Mouse (Mus musculus) thymus, postnatal 25 days (tissue): ENCODE results near the gene Tfg.

ENCODE experiments used
- DNase-seq: peaks from one replicate; pipeline ENCODE4 v3.0.0; 2022

Tfg gene

GRCm38 (mm10) chr16:56717224-56718200, at the start of gene Tfg:
Tfg (minus strand) TSS chr16:56717450.
- DNase-seq: peak; percentile 97

GRCm38 (mm10) chr16:56729060-56729459, 11.8 kb upstream of the Tfg start:
- no peak for DNase-seq

GRCm38 (mm10) chr16:56724927-56725326, 7.7 kb upstream of the Tfg start:
- DNase-seq: no peak

- no peak for DNase-seq
These were observed 5.1 kb upstream of the Tfg start for GRCm38 (mm10) chr16:56722357-56722756.

- no peak for DNase-seq
These were observed 1.8 kb upstream of the Tfg start for GRCm38 (mm10) chr16:56719031-56719430.

- DNase-seq: no peak
These were observed 582 bp downstream of the Tfg start for GRCm38 (mm10) chr16:56716557-56717179.

GRCm38 (mm10) chr16:56715608-56716007, 1.6 kb downstream of the Tfg start:
- DNase-seq: no peak

- DNase-seq: no peak
These were observed 7.2 kb downstream of the Tfg start for GRCm38 (mm10) chr16:56710071-56710470.

GRCm38 (mm10) chr16:56705731-56706130, 11.5 kb downstream of the Tfg start:
- DNase-seq: no peak

- DNase-seq: no peak
These were observed 16.4 kb downstream of the Tfg start for GRCm38 (mm10) chr16:56700898-56701297.

- no peak for DNase-seq
These were observed 20.8 kb downstream of the Tfg start for GRCm38 (mm10) chr16:56696448-56696847.

- no peak for DNase-seq
These were observed 26.5 kb downstream of the Tfg start for GRCm38 (mm10) chr16:56690715-56691114.

- no peak for DNase-seq
These were observed 30.5 kb downstream of the Tfg start for GRCm38 (mm10) chr16:56686747-56687146.

- no peak for DNase-seq
These were observed 36.1 kb downstream of the Tfg start for GRCm38 (mm10) chr16:56681010-56681645.

- DNase-seq: no peak
These were observed 40.1 kb downstream of the Tfg start for GRCm38 (mm10) chr16:56677146-56677545.

GRCm38 (mm10) chr16:56673420-56673819, 43.8 kb downstream of the Tfg start:
- DNase-seq: no peak

GRCm38 (mm10) chr16:56670941-56671340, 46.3 kb downstream of the Tfg start:
- DNase-seq: no peak

- DNase-seq: no peak
These were observed 47.7 kb downstream of the Tfg start for GRCm38 (mm10) chr16:56669520-56669919.

GRCm38 (mm10) chr16:56658866-56659265, 58.4 kb downstream of the Tfg start:
- DNase-seq: no peak

GRCm38 (mm10) chr16:56655193-56655910, 61.9 kb downstream of the Tfg start:
- DNase-seq: no peak

GRCm38 (mm10) chr16:56646382-56647172, 70.7 kb downstream of the Tfg start:
- no peak for DNase-seq

GRCm38 (mm10) chr16:56645251-56645650, 72.0 kb downstream of the Tfg start:
- no peak for DNase-seq
